Mouse (Mus musculus): ENCODE measurements around the gene Calcrl.

DNA sequence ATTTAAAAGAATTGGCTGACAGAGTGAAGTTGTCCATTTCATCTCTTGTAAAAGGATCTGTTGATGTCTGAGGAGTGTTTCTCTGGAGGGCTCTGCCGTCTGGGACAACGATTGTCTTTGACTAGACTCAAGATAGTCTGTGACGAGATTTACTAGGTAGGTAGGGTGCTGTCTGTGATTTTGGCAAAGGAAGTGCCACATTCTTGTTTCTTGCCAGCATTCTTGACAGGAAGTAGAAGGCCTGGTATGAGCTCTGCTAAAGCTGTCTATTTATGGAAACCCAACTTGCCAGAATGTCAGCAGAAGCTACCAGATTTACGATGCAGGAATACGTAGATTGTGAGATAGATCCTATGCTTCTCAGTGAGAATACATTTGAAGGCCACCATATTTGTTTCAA is 16.7 kb upstream of the Calcrl start:
- no peak for TF ChIP-seq MYOG (IDR thresholded peaks at IDR 0.05; ENCODE audit: control insufficient read depth in 1 of 3, insufficient read depth in 1 of 3, insufficient read length in 2 of 3, low read depth in 2 of 3)
- TF ChIP-seq SRF (IDR thresholded peaks at IDR 0.05; ENCODE audit: control insufficient read depth, insufficient read length, low read depth), result no peak
- TF ChIP-seq POLR2A (IDR thresholded peaks at IDR 0.05; ENCODE audit: insufficient read length, low read depth), result no peak
- TF ChIP-seq CEBPB (IDR thresholded peaks at IDR 0.05; ENCODE audit: insufficient read depth, poor library complexity, severe bottlenecking), result no peak
- no peak for TF ChIP-seq MAX (IDR thresholded peaks at IDR 0.05; ENCODE audit: low read depth)
- TF ChIP-seq TCF12 (IDR thresholded peaks at IDR 0.05; ENCODE audit: insufficient read depth, poor library complexity, severe bottlenecking), result no peak

All from myocyte (in vitro differentiated cells).